Mouse (Mus musculus): ENCODE data around the gene Tenm4.

Gene Tenm4

GRCm38 (mm10) chr7:96185411-96185810 is 14.4 kb downstream of the Tenm4 start:
- intact Hi-C loops (cut with DNase I) = no loop called here

DNA sequence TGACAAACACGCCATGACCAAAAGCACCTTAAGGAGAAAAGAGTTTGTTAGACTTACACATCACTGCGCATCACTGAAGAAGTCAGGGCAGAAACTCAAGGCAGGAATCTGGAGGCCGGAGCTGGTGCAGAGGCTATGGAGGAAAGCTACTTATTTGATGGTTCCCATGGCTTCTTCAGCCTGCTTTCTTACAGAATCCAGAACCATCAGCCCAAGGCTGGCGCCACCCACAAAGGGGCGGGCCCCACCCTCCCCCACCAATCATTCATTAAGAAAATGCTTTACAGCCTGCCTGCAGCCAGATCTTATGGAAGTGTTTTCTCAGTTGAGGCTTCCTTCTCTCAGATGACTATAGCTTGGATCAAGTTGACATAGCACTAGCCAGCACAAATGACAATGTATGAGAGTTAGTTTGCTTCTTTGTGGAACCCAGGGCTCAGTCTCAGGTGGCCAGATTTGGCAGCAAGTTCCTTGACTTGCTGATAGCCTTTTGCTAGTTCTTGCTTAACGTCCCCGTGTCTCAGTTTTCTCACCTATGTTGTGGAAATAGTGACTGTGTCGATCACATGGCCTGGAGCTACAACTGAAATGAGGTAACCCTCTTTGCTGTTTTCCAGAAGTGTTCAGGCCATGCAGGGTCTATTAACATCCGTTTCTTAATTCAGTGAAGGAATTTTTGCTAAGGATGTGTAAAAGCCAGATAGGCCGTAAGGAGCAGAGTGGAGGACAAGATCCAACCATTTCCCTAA is 32.9 kb downstream of the Tenm4 start:
- intact Hi-C loops (cut with DNase I) = no loop called here

DNA sequence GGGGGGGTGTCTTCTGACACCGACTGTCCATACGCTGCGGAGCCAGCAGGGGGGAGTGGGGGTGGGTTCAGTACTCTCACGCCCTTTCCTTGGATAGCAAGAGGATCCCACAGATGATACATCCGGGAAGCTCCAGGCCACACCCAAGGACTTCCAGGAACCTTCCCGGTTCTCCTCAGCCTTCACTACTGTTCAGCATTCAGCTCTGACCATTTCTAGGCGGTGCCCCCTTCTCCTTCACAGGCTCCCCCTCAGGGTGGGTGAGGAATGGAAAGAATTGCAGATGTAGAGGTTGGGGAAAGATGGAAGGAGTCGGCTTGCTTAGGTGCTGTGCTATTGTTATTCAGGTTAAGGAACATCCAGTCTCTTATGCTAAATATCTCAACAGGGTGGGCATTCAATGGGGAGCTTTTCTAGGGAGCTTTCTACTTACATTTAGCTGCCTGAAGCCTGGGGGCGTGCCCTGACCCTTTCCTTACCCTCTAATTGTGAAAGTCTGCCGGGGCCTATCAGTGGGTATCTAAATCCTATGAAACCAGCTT is 33.8 kb downstream of the Tenm4 start:
- intact Hi-C loops (cut with DNase I) = no loop called here

DNA sequence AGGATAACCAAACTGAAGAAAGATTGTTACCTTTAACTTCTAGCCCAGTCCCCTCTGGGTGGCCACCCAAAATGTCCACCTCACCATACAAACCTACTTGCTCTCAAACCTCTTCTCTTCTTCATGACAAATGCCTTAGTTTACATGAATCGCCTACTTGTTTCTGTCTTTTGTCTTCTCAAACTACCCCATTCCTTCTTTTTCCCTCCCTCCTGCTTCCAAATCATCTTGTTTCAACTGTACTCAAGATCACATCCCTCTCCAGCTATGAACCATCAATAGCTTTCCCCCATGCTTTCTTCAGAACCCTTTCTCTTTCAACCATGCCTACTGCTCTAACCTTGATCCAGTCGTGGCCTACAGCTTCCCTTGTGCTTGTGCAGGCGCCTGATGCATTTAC is 36.0 kb downstream of the Tenm4 start:
- intact Hi-C loops (cut with DNase I) = no loop called here

DNA sequence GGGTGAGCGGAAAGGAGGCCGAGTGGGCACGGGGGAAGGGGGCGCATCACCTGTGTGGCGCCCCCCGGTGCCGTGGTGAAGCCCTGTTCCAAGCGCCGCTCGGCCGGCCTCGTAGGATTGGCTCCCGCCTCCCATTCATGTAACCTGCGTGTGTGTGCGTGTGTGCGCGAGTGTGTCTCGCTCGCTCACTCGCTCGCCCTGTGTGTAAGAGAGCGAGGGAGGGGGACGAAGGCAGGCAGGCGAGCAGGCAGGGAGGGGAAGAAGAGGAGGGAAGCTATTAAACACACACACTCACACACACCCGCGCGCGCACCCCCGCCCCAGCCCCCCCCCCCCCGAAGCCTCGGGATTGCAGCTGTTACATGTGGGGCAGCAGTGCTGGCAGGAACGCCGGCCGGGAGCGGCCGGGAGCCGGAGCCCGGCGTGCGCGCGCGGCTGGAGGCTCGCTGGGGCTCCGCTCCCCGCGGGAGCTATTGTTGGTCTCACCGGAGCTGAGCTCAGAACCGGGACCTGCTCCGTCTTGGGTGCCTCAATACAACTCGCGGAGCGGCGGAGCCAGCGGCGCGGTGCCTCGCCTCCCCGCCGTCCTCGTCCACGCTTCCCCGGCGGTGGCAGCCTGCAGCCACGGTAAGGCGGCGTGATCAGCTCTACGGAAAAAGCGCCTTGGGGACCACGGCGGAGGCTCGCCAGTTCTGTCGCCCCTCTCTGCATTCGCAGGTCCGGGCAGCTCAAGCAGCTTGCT is 38.9 kb downstream of the Tenm4 start:
- intact Hi-C loops (cut with DNase I) = loop anchor here (5.0 to 10.0 kb wide), 2 partner anchors 142 to 705 kb away; no protein-coding TSS in a partner anchor

DNA sequence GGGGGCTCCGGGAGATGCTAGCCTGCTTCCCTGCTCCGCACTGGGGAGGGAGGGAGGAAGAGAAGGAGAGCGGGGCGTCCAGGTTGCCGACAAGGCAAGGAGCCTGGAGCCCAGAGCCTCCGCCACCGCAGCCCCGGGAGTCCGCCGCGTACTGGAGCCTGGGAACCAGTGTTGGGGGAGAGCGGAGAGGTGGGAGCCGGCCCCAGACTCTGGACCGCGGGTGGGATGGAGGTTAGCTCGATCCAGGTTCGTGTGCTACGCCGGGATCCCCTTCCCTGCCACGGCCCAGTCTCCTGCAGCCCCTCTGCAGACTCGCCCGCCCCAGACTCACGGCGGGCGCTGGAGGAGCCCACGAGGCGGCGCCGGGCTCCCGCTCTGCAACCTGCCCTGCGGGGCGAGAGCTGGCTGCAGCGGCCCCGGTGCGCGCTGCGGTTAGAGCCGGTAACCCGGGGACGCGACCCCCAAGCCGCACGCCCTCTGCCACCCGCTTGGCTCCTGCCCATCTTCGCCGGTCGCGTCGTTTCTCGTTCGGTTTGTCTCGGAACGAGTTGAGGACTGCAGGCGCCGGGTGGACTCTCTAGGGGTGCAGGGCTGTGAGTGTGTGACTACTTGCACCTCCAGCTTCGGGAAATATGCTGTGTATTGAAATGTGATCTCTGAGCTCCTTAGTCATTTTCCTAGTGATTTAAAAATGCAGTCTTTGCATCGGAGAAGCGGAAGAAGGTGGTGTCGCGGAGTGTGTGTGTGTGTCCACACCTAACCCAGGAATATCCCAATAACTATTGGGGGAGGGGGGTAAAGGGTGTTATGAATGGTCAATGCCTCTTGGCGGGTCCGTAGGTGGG is 39.7 kb downstream of the Tenm4 start:
- intact Hi-C loops (cut with DNase I) = loop anchor here (5.0 to 10.0 kb wide), 2 partner anchors 142 to 704 kb away; no protein-coding TSS in a partner anchor

DNA sequence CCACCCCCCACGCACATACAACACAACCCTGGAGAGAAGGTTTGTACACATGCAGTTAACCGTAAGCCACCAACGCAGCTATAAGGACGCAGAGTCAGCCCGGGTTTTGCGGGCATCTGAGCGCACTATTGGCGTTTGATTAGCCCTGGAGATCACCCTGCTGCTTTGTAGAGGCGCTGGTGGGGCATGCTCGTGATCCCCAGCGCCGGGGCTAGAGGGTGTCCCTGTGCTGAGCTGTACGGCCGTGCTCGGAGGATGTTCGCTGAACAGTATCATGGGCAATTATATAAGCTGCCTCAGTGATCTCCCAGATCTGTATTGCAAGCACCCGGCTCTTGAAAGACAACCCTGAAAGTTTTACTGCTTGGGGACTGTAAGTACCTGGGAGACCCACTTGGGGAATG is 40.6 kb downstream of the Tenm4 start:
- intact Hi-C loops (cut with DNase I) = loop anchor here (5.0 to 10.0 kb wide), 2 partner anchors 141 to 703 kb away; no protein-coding TSS in a partner anchor

- intact Hi-C loops (cut with DNase I) = loop anchor here (5.0 to 10.0 kb wide), 2 partner anchors 140 to 703 kb away; no protein-coding TSS in a partner anchor
Measured at GRCm38 (mm10) chr7:96212224-96212591, 41.2 kb downstream of the Tenm4 start.

DNA sequence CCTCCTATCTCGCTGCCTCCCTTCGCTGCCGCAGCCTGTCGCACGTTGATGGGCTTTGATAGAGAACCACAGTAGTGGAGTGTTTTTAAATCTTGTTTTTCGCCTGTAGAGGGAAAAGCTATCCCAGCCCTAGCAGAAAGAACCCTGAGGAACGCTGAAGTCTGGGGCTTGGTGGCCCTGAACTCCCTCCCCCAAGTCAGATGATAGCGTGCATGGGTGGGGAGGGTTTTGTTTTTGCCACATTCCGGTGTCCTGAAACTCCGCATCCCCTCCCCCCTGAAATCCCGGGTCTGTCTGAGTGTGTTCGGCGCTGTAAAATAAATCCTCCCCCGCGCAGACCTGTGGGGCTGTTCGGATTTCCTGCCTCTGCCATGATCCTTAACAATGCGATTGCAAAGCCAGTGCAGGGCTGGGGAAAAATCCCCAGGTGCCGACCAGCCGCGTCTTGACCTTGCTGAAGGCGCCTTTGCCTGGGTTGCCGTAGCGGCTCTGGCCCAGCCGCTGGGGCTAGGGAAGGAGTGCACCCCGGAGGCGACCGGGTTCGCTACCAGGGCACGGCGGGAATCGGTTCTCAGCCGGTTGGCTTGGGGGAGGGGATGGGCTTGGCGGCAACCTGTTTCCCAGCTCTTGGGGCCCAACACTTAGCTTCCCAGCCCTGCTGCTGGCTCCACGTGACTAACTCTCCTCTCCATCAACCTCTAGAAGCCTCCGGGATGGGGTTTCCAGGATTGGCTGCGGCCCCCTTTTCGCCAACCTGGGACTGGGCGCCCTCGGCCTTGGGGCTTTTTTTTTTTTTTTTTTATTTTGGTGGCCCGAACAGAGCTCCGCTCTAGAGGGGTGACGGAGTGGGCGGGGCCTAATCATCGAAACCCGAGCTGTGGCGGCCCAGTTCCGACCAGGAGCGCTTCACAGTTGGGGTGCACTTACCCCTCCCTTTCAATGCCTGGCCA is 41.8 kb downstream of the Tenm4 start:
- intact Hi-C loops (cut with DNase I) = loop anchor here (5.0 to 10.0 kb wide), 2 partner anchors 139 to 702 kb away; no protein-coding TSS in a partner anchor

- intact Hi-C loops (cut with DNase I) = loop anchor here (5.0 to 10.0 kb wide), 2 partner anchors 139 to 701 kb away; no protein-coding TSS in a partner anchor
Measured at GRCm38 (mm10) chr7:96213741-96214140, 42.7 kb downstream of the Tenm4 start.

GRCm38 (mm10) chr7:96214876-96215275 is 43.8 kb downstream of the Tenm4 start:
- intact Hi-C loops (cut with DNase I) = loop anchor here (5.0 to 10.0 kb wide), 2 partner anchors 137 to 700 kb away; no protein-coding TSS in a partner anchor

DNA sequence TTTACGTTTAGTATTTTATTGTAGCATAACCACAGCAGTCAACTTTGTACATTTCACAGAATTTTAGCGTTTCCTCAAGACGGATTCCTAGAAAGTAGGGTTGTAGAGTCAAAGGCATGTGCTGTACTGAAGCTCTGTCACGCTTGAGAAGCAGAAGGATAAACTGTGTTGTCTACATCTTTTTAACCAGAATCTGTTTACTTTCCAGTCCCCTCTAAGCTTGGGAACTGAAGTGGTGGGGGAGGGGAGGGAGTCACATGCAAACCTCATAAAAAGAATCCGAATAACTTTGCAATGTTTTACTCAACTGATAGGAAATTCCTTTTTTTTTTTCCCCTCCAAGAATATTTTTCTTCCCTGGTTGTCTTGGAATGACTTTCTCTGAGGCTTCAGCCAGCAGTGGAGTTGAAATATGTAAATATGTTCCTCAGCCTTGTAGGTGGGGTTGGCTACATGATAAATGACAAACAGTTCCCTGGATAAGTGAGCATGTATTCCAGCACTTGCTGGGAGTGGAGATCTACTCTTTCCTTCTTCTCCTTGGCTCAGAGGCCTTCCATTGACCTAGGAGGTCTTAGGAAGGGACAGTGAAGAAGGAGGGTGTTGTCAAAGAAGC is 45.0 kb downstream of the Tenm4 start:
- intact Hi-C loops (cut with DNase I) = loop anchor here (10.0 kb wide), 1 partner anchor 699 kb away; no protein-coding TSS in a partner anchor

GRCm38 (mm10) chr7:96219386-96219785 is 48.3 kb downstream of the Tenm4 start:
- intact Hi-C loops (cut with DNase I) = loop anchor here (10.0 kb wide), 1 partner anchor 695 kb away; no protein-coding TSS in a partner anchor

- intact Hi-C loops (cut with DNase I) = no loop called here
Measured at GRCm38 (mm10) chr7:96220647-96221046, 49.6 kb downstream of the Tenm4 start.

- intact Hi-C loops (cut with DNase I) = no loop called here
Measured at GRCm38 (mm10) chr7:96222569-96222968, 51.5 kb downstream of the Tenm4 start.

DNA sequence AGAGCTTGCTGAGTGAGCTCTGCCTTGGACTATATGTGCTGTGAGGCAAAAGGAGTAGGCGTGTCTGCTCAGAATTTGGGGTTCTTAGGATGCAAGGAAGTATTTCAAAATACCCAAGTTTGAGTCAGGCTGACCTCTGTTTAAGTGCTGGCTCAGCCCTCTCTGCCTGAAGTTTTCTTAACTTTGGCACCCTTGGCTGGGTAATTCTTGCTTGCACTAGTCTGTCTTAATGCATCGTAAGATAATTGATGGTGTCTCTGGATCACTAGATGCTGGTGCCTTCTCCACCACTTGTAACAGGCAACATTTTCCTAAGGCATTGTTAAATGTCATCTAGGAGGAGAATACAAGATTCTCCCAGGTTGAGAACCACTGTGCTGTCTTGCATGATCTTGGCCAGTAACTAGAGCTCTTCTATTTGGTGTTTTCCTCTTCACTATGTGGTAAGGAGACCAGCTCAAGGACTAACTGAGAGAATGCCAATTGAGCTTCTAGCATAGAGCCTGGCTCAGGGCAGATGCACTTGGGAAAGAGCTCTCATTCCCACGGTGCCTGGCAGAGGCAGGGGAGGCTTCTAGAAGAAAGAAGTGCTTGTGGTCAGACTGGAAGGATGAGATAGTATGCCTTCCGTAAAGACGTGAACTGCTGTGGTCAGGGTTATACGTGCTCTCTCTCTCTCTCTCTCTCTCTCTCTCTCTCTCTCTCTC is 57.7 kb downstream of the Tenm4 start:
- intact Hi-C loops (cut with DNase I) = no loop called here

GRCm38 (mm10) chr7:96230006-96230719 is 59.1 kb downstream of the Tenm4 start:
- intact Hi-C loops (cut with DNase I) = no loop called here

GRCm38 (mm10) chr7:96230720-96231241 is 59.7 kb downstream of the Tenm4 start:
- intact Hi-C loops (cut with DNase I) = no loop called here
